Mouse (Mus musculus) hindbrain, postnatal 0 days (tissue): ENCODE measurements around the gene Ogdh. TPM values are rescaled to one million over a fixed set of nuclear protein-coding genes. Genes with fewer than 3 reads are reported as not detected.
A peak's percentile ranks its signal among the peaks of the same experiment; 100 is the strongest.

Experiments
- ATAC-seq: fragments of 200-750 bp; cut with Nextera tagmentation; 2 replicates; pipeline ENCODE4 v1.8.0; 2017; ENCODE audit warnings: mild to moderate bottlenecking, moderate TSS enrichment, moderate library complexity
- DNase-seq: peaks from one replicate; pipeline ENCODE4 v3.0.0-alpha.2; 2015; ENCODE audit warnings: low spot score
- H3K27ac ChIP-seq: fragments of 300-500 bp; sonication (generic); 2 replicates; pipeline ENCODE4 v1.5.1; 2014; ENCODE audit warnings: mild to moderate bottlenecking
- H3K27me3 ChIP-seq: fragments of 300-500 bp; sonication (generic); 2 replicates; pipeline ENCODE4 v1.6.1; 2014; ENCODE audit warnings: low read length, mixed read lengths; ENCODE audit not compliant: insufficient read depth
- H3K36me3 ChIP-seq: fragments of 300-500 bp; sonication (generic); 2 replicates; pipeline ENCODE4 v1.6.1; 2014; ENCODE audit warnings: low read length, mixed read lengths; ENCODE audit not compliant: insufficient read depth
- H3K4me1 ChIP-seq: fragments of 300-500 bp; sonication (generic); 2 replicates; pipeline ENCODE4 v1.6.1; 2014; ENCODE audit warnings: antibody characterized with exemption, low read length, mixed read lengths; ENCODE audit not compliant: insufficient read depth
- H3K4me2 ChIP-seq: fragments of 300-500 bp; sonication (generic); 2 replicates; pipeline ENCODE4 v1.6.1; 2014; ENCODE audit warnings: low read depth, mild to moderate bottlenecking, low read length, moderate library complexity, mixed read lengths
- H3K4me3 ChIP-seq: fragments of 300-500 bp; sonication (generic); 2 replicates; pipeline ENCODE4 v1.5.1; 2014; ENCODE audit warnings: low read length
- H3K9ac ChIP-seq: fragments of 300-500 bp; sonication (generic); replicated peaks from 2 replicates; pipeline ENCODE4 v1.6.1; 2014; ENCODE audit warnings: mild to moderate bottlenecking, low read length, moderate library complexity, mixed read lengths
- H3K9me3 ChIP-seq: fragments of 300-500 bp; sonication (generic); 2 replicates; pipeline ENCODE4 v1.6.1; 2016; ENCODE audit warnings: low read length, mixed read lengths
- CTCF ChIP-seq: IDR thresholded peaks from 2 replicates; pipeline ENCODE4 v1.5.1; 2016; ENCODE audit warnings: antibody characterized with exemption, control low read depth, low read depth
- WGBS: fragments of 180-500 bp; shearing (Covaris S2); extraction: QIAGEN DNeasy Blood & Tissue Kit; methylation state at CpG from one replicate; pipeline ENCODE4 v1.1.7; 2014; 5-methylcytosine and 5-hydroxymethylcytosine counted together
- microRNA-seq, 2 experiments: library from miRNA; unstranded; fragments of <30 nt; microRNA quantifications; one replicate each; pipeline ENCODE4; 2016
- polyA plus RNA-seq: library from polyadenylated mRNA; unstranded; fragments of >200 nt; fragmentation: Nextera tagmentation; extraction: Ambion mirVana; gene quantifications from 2 replicates; pipeline ENCODE4 v1.2.1, GENCODE M21; 2015
- total RNA-seq: library from RNA; depleted of rRNA; stranded (reverse); fragments of >200 nt; gene quantifications from 2 replicates; pipeline ENCODE4 v1.2.3, GENCODE M21; 2014; rRNA removed

Gene Ogdh
- total and polyA plus RNA-seq, 2 experiments from 2014 or later: 139 to 151 TPM

GRCm38 (mm10) chr11:6403830-6404405 lies 112.5 kb downstream of the Ogdh start:
- no peak overlapping the region for H3K9ac ChIP-seq
- H3K36me3 ChIP-seq: peaks cover 65% of the 10 kb centered on the region
- DNase-seq (no peak), ATAC-seq (no peak)
- H3K27me3 ChIP-seq: no peaks in the 10 kb centered on the region
- H3K4me3 ChIP-seq: no peak overlapping the region
- H3K4me1 ChIP-seq: peaks cover 5% of the 10 kb centered on the region; the same call in 1 of the 2 replicates
- WGBS: 87% methylated on average over 5 of the region's 5 CpGs
- no peak for TF ChIP-seq CTCF
- H3K4me2 ChIP-seq: no peak overlapping the region
- no peaks in the 10 kb centered on the region for H3K9me3 ChIP-seq
- no peak overlapping the region for H3K27ac ChIP-seq

GRCm38 (mm10) chr11:6404699-6405566 lies 113.5 kb downstream of the Ogdh start:
- no peak for TF ChIP-seq CTCF
- Histone ChIP-seq H3K9ac (no peak overlapping the region), H3K9me3 (no peaks in the 10 kb centered on the region), H3K27me3 (no peaks in the 10 kb centered on the region), H3K4me1 (peaks cover 5% of the 10 kb centered on the region; the same call in 1 of the 2 replicates), H3K36me3 (peaks cover 55% of the 10 kb centered on the region), H3K27ac (peak overlapping the region; percentile 74; the same call in 1 of the 2 replicates), H3K4me3 (no peak overlapping the region), H3K4me2 (no peak overlapping the region)
- WGBS: 70% methylated on average over 9 of the region's 9 CpGs
- DNase-seq (peak; percentile 80), ATAC-seq (peak; percentile 56)

DNA sequence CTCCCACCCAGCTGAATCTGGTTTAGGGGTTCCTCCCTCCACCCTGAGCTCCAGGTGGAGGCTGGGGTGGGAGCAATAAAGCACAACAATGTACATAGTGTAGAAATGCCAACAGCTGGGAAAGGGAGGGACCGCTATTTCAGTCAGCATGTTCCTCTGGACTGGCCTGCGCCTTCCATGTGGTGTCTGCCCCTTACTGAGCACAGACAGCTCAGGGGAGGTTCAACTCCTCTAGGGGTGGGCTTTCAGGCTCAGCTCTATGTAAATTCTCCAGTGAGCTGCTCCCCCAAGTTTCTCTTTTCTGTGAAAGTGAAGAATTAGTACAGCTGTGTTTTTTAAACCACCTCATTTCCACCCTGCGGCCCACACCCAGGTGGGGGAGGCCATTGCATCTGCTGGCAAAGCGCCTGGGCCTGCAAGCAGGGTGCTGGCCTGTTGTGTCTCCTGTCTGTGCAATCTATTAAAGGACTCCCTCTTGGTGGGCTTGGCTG lies 114.2 kb downstream of the Ogdh start:
- 68% methylated on average over 4 of the region's 4 CpGs for WGBS
- no peaks in the 10 kb centered on the region for H3K9me3 ChIP-seq
- TF ChIP-seq CTCF: no peak
- H3K27me3 ChIP-seq: no peaks in the 10 kb centered on the region
- DNase-seq (no peak), ATAC-seq (0 out of 2 replicates have a peak, but pooled peaks have one; percentile 11)
- peaks cover 5% of the 10 kb centered on the region; the same call in 1 of the 2 replicates for H3K4me1 ChIP-seq
- H3K36me3 ChIP-seq: peaks cover 48% of the 10 kb centered on the region; the same call in 1 of the 2 replicates
- H3K4me2 ChIP-seq: no peak overlapping the region
- no peak overlapping the region for H3K4me3 ChIP-seq
- 0 out of 2 replicates have a peak overlapping the region, but pooled peaks have one; percentile 24 for H3K9ac ChIP-seq
- H3K27ac ChIP-seq: peak overlapping the region; percentile 74

Small RNA genes lying within 50 kb of the gene (microRNA-seq; reads per million reads assigned to microRNA genes)
- 1.2 to 2.1 reads per million in 2 experiments for gene Mir7651

Other genes with a start within 250 kb of the Ogdh start
- gene Camk2b, start 225.3 kb upstream of the Ogdh start, total RNA-seq: 188 and 212 TPM in 2 replicates
- 160 and 165 TPM in 2 replicates for gene Camk2b, start 225.3 kb upstream of the Ogdh start, polyA plus RNA-seq
- gene A730071L15Rik, start 91.6 kb upstream of the Ogdh start, total RNA-seq: 0.18 TPM in 1 of 2 replicates, not detected in the other
- 0.54 and 0.58 TPM in 2 replicates for gene A730071L15Rik, start 91.6 kb upstream of the Ogdh start, polyA plus RNA-seq
- gene Nudcd3, start 91.2 kb upstream of the Ogdh start, total RNA-seq: 57.3 and 66.7 TPM in 2 replicates
- gene Nudcd3, start 91.2 kb upstream of the Ogdh start, polyA plus RNA-seq: 63.0 and 63.6 TPM in 2 replicates
- gene Npc1l1, start 61.5 kb upstream of the Ogdh start, total RNA-seq: 0.05 and 0.07 TPM in 2 replicates
- 0.04 and 0.08 TPM in 2 replicates for gene Npc1l1, start 61.5 kb upstream of the Ogdh start, polyA plus RNA-seq
- 76.7 and 79.4 TPM in 2 replicates for gene Ddx56, start 23.9 kb upstream of the Ogdh start, total RNA-seq
- 65.6 and 69.0 TPM in 2 replicates for gene Ddx56, start 23.9 kb upstream of the Ogdh start, polyA plus RNA-seq
- gene Tmed4, start 16.8 kb upstream of the Ogdh start, total RNA-seq: 82.0 and 95.4 TPM in 2 replicates
- 103 and 114 TPM in 2 replicates for gene Tmed4, start 16.8 kb upstream of the Ogdh start, polyA plus RNA-seq
- 136 and 149 TPM in 2 replicates for gene Zmiz2, start 97.4 kb downstream of the Ogdh start, total RNA-seq
- 27.0 and 29.0 TPM in 2 replicates for gene Zmiz2, start 97.4 kb downstream of the Ogdh start, polyA plus RNA-seq
- 2,267 and 2,460 TPM in 2 replicates for gene Ppia, start 123.8 kb downstream of the Ogdh start, total RNA-seq
- gene Ppia, start 123.8 kb downstream of the Ogdh start, polyA plus RNA-seq: 5,475 and 5,597 TPM in 2 replicates
- 75.5 and 95.0 TPM in 2 replicates for gene H2afv, start 152.8 kb downstream of the Ogdh start, total RNA-seq
- gene H2afv, start 152.8 kb downstream of the Ogdh start, polyA plus RNA-seq: 251 and 254 TPM in 2 replicates
- gene Purb, start 184.3 kb downstream of the Ogdh start, total RNA-seq: 35.9 and 36.9 TPM in 2 replicates
- 17.1 and 17.9 TPM in 2 replicates for gene Purb, start 184.3 kb downstream of the Ogdh start, polyA plus RNA-seq
- gene Myo1g, start 229.3 kb downstream of the Ogdh start, total RNA-seq: 0.68 and 1.0 TPM in 2 replicates
- 0.39 and 0.50 TPM in 2 replicates for gene Myo1g, start 229.3 kb downstream of the Ogdh start, polyA plus RNA-seq